Mouse (Mus musculus): ENCODE measurements at regions not wholly inside any gene's neighbourhood (a gene's known extent, or its start where the extent isn't known, plus 50 kb on each side); places are given as distances from the start of the nearest gene placed in this dataset.

GRCm38 (mm10) chr5:35165459-35165858 is 59.9 kb upstream of the Lrpap1 start:
- TF ChIP-seq CTCF (conservative IDR thresholded peaks at IDR 0.05; ENCODE audit: insufficient read depth, insufficient read length, low read depth, low read length): no peak
- TF ChIP-seq POLR2A (IDR thresholded peaks at IDR 0.05; ENCODE audit: low read depth, low read length): no peak

Data from kidney, adult 2 months (tissue).